Mouse (Mus musculus) layer of hippocampus, adult 9-11 months (tissue): ENCODE measurements around the gene Slc23a2.

Experiments
- DNase-seq: peaks from one replicate; pipeline ENCODE4 v3.0.0; 2022

Slc23a2 gene

DNA sequence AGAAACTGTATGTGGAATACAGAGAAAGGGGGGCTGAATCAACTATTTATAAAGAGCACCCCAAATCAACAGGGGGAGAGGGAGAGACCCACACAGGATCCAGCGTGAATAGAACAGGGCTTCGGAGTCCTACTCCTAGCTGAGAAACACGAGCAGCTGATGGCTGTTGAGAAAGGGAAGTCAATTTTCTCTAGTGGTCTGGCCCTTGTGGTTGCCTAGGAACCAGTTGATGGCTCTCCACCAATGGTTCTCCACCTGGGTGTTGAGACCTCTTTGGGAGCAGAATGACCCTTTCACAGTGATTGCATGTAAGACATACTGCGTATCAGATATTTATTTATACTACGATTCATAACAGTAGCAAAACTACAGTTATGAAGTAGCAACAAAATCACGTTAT, 49.1 kb downstream of the Slc23a2 start:
- no peak for DNase-seq

DNA sequence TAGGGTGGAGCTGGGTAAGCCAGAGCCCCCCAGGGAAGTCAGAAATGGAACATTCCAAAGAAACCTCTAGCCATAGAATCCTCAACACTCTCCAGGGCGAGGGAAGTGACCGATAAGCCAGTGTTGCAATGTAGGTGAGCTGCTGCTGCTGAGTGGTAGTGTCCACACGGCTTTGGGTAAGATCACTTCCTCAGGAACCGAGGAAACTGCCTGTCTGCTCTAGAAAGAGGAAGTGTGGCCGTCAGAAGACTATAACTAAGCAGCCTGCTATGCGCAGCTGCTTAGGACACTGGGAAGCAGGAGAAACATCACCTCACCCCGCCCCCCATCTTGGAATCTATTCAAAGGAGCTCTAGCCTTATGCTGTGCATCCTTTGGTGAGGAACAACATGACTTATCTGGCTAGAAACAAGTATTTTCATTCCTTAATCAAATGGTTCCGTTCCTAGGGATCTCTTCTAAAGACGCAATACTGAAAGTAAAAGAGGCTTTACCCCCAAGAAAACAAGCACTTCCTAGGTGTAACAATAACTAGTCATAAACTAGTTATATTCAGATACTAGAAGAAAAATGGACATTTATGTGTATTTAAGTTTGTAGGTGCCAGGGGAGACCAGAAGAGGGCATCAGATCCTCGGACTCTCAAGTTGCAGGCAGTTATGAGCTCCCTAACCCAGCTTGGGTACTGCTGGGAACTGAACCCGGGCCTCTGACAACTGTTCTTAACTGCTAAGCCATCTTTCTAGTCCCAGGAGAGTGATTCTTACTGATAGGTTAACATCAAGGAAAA, 50.3 kb downstream of the Slc23a2 start:
- peak; percentile 74 for DNase-seq

GRCm38 (mm10) chr2:132093739-132094138, 51.2 kb downstream of the Slc23a2 start:
- DNase-seq, result no peak

- DNase-seq, result no peak
These were observed 51.6 kb downstream of the Slc23a2 start for GRCm38 (mm10) chr2:132093298-132093697.

DNA sequence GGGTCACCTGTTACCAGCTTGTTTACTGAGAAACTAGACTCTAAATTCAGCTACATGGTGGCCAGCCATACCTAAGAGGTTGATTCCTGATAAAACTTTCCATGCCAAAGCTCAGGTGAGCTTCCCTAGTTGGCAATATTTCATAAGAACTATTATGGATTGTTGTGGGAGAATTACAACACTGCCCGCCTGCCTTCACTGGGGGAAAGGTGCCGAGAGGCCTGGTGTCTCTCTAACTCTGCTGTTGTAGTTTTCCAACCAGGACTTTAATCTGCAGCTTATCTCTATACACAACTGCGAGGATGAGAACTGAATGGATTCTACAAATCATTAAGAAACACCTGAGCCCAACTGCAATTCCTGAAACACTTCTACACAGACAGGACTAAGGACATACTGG, 52.2 kb downstream of the Slc23a2 start:
- no peak for DNase-seq

DNA sequence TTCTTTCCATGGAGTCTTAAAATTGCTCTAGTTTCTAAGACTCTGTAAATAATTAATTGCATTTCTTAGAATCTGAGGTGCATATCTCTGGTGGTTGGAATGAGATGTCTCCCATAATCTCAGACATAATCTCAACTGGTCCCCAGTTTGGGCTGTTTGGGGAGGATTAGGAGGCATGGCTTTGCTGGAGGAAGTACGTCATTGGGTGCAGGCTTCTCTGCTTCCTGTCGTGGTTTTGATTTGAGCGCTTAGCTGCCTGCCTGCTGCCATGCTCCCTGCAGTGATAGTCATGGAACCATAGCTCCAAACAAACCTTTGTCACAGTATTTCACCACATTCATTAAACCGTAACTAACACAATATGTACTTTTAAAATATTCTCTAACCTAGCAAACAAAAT, 53.2 kb downstream of the Slc23a2 start:
- no peak for DNase-seq

DNA sequence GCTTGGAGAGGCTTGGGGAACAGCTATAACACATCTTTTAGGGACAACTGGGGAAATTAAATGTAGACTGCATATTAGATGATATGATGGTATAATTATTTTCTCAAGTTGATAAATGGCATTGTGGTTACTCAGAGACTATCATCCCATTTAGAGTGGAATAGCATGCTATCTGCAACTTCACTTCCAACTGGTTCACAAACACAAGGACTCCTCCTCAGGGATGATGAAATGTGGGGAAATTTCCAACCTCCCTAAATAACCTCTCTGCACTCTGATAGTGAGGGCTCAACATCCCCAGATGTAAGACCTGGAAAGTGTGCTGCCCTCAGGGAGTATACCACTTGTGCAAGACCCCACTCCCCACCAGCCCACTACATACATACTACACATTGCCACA, 60.1 kb downstream of the Slc23a2 start:
- no peak for DNase-seq

GRCm38 (mm10) chr2:132084396-132084795, 60.5 kb downstream of the Slc23a2 start:
- no peak for DNase-seq

GRCm38 (mm10) chr2:132079139-132079538, 65.8 kb downstream of the Slc23a2 start:
- DNase-seq, result no peak

DNA sequence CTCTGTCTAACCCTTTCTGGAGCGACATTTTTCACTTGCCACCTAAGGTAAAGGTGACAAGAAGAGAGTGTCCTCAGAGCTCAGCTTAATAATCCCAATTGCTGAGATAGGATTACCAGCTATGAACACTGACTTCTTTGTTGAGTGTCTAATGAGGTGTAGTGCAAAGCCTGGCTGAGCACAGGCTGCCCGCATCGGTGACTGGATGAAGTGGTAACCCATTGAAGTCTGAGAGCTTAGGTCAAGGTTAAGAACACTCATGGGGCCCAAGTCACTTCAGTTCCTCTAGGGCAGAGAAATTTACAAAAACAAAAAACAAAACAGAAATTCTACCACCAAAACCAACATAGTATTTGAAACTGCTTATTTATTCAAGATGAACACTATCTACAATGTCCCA, 71.9 kb downstream of the Slc23a2 start:
- DNase-seq, result no peak

DNA sequence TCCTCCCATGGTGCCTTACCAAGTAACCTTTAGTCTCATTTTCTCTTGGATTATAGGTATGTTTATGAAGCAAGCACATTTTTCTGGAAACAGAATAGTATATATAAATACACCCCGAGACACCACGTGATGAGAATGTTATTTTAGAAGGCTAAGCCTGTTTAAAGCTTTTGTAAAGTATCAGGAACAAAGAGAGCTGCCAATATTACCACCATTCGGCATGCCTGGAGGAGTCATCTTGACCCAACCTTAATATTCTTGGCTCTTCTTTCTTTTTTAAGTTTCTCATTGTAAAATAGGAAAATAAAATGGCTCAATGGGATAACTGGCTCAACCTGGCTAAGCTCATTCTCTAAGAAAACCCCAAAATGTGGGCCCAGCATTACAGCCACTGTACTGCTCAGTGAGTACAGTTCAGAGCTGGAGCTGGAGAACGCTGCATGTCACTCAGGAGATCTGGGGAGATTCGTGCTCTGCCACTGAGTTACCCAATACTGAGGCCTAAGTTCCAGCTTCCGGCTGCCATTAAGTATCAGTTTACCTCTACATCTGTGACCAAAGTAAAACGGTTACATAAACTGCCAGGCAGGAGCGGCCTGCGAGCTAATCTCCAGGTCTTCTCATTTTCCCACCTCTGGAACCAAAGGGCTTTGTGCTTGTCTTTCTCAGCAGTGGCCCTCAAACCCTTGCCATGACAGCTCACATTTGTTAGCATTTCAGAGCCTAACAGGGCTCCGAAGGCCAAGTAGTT, 74.7 kb downstream of the Slc23a2 start:
- DNase-seq, result no peak

GRCm38 (mm10) chr2:132064185-132064831, 80.6 kb downstream of the Slc23a2 start:
- DNase-seq, result no peak

DNA sequence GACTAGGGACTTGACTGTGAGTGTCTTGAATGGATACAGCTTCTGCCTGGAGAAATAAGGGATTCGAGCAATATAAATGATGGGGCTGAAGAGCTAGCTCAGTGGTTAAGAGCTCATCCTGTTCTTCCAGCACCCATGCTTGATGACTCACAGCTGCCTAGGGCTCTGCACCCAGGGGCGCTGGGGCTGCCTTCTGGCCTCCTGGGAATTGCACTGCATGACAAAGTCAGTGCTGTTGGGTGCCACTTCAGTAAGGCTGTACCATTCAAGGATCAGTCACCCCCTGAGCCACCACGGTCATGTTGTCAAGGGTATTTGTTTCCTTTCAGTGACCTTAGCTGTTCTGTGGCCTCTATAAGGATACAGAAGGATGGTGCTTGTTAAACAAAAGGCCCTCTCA, 81.1 kb downstream of the Slc23a2 start:
- DNase-seq, result no peak

- no peak for DNase-seq
These were observed 83.0 kb downstream of the Slc23a2 start for GRCm38 (mm10) chr2:132061884-132062283.

GRCm38 (mm10) chr2:132059919-132060318, 85.0 kb downstream of the Slc23a2 start:
- no peak for DNase-seq

- DNase-seq, result no peak
These were observed 89.6 kb downstream of the Slc23a2 start for GRCm38 (mm10) chr2:132055349-132055753.

- DNase-seq, result no peak
These were observed 91.1 kb downstream of the Slc23a2 start for GRCm38 (mm10) chr2:132053824-132054223.

DNA sequence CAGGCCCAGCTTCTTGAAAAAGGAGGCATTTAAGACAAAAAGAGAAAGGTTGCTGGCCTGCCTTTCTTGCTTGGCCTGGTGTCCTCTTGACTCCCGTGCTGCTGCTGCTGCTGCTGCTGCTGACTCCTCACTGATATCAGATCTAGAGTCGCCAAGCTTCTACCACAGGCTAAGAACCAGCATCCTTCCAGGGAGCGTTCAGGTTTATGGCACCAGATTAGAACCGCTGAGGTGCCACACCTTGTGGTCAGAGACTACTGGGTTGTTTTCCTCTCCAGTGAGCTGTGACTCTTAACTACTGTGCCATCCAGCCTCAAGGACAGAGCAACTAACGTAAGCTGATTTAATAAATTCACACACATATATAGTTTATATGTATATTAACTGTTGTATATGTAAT, 93.1 kb downstream of the Slc23a2 start:
- DNase-seq, result no peak

GRCm38 (mm10) chr2:132049921-132050320, 95.0 kb downstream of the Slc23a2 start:
- DNase-seq, result no peak

GRCm38 (mm10) chr2:132049491-132049890, 95.4 kb downstream of the Slc23a2 start:
- no peak for DNase-seq

GRCm38 (mm10) chr2:132048143-132048772, 96.7 kb downstream of the Slc23a2 start:
- DNase-seq, result no peak

GRCm38 (mm10) chr2:132047364-132047763, 97.5 kb downstream of the Slc23a2 start:
- peak; percentile 63 for DNase-seq

GRCm38 (mm10) chr2:132046659-132047058, 98.2 kb downstream of the Slc23a2 start:
- DNase-seq, result no peak
